Mouse (Mus musculus): ENCODE measurements around the gene Rbpj. TPM values are rescaled to one million over a fixed set of nuclear protein-coding genes. Genes with fewer than 3 reads are reported as not detected.
A peak's percentile ranks its signal among the peaks of the same experiment; 100 is the strongest.

Rbpj gene
- polyA plus RNA-seq, 1 experiment from 2014 or later: 25.9 TPM

GRCm38 (mm10) chr5:53637206-53637605 lies 171.3 kb downstream of the Rbpj start:
- Histone ChIP-seq H3K27ac (no peak overlapping the region), H3K27me3 (ENCODE audit: insufficient read depth, low read length) (no peaks in the 10 kb centered on the region), H3K9me3 (replicated peaks; ENCODE audit: low read length) (no peaks in the 10 kb centered on the region), H3K4me2 (ENCODE audit: low read length) (no peak overlapping the region), H3K4me3 (replicated peaks; ENCODE audit: low read depth, low read length) (no peak overlapping the region), H3K36me3 (ENCODE audit: insufficient read depth, low read length) (0 out of 2 replicates have a peak, but pooled peaks cover 1% of the 10 kb centered on the region), H3K9ac (ENCODE audit: low read depth, low read length) (no peak overlapping the region), H3K4me1 (replicated peaks; ENCODE audit: insufficient read depth, low read length) (no peaks in the 10 kb centered on the region)
- no peak for TF ChIP-seq CTCF (IDR thresholded peaks at IDR 0.05; ENCODE audit: low read depth)
- ATAC-seq (replicated peaks; ENCODE audit: low FRiP score, low read depth): no peak
- WGBS: 85% methylated on average over 3 of the region's 3 CpGs
- no peak for DNase-seq (ENCODE audit: low spot score)

- TF ChIP-seq CTCF (IDR thresholded peaks at IDR 0.05; ENCODE audit: low read depth): peak; percentile 74
- 72% methylated on average over 3 of the region's 3 CpGs for WGBS
- H3K9ac ChIP-seq (ENCODE audit: low read depth, low read length): no peak overlapping the region
Observed at GRCm38 (mm10) chr5:53638647-53639046, 172.7 kb downstream of the Rbpj start.

GRCm38 (mm10) chr5:53646669-53647068 lies 180.7 kb downstream of the Rbpj start:
- Histone ChIP-seq H3K4me2 (ENCODE audit: low read length) (no peak overlapping the region), H3K36me3 (ENCODE audit: insufficient read depth, low read length) (peaks cover 22% of the 10 kb centered on the region; the same call in 1 of the 2 replicates), H3K4me3 (replicated peaks; ENCODE audit: low read depth, low read length) (no peak overlapping the region), H3K27ac (no peak overlapping the region), H3K9ac (ENCODE audit: low read depth, low read length) (no peak overlapping the region), H3K27me3 (ENCODE audit: insufficient read depth, low read length) (no peaks in the 10 kb centered on the region), H3K4me1 (replicated peaks; ENCODE audit: insufficient read depth, low read length) (no peaks in the 10 kb centered on the region), H3K9me3 (replicated peaks; ENCODE audit: low read length) (no peaks in the 10 kb centered on the region)
- 74% methylated on average over 5 of the region's 9 CpGs for WGBS
- ATAC-seq (replicated peaks; ENCODE audit: low FRiP score, low read depth): no peak
- DNase-seq (ENCODE audit: low spot score): no peak
- TF ChIP-seq CTCF (IDR thresholded peaks at IDR 0.05; ENCODE audit: low read depth): no peak

More at GRCm38 (mm10) chr5:53638647-53639046, 172.7 kb downstream of the Rbpj start:
- no peak overlapping the region for H3K4me3 ChIP-seq (replicated peaks; ENCODE audit: low read depth, low read length)
- ATAC-seq (replicated peaks; ENCODE audit: low FRiP score, low read depth) (no peak), DNase-seq (ENCODE audit: low spot score) (peak; percentile 55)
- no peaks in the 10 kb centered on the region for H3K27me3 ChIP-seq (ENCODE audit: insufficient read depth, low read length)
- peaks cover 10% of the 10 kb centered on the region; the same call in 1 of the 2 replicates for H3K36me3 ChIP-seq (ENCODE audit: insufficient read depth, low read length)
- H3K4me2 ChIP-seq (ENCODE audit: low read length): no peak overlapping the region
- H3K27ac ChIP-seq: no peak overlapping the region
- H3K4me1 ChIP-seq (replicated peaks; ENCODE audit: insufficient read depth, low read length): no peaks in the 10 kb centered on the region
- no peaks in the 10 kb centered on the region for H3K9me3 ChIP-seq (replicated peaks; ENCODE audit: low read length)

GRCm38 (mm10) chr5:53647358-53647757 lies 181.4 kb downstream of the Rbpj start:
- 92% methylated on average over 2 of the region's 2 CpGs for WGBS
- Histone ChIP-seq H3K4me1 (replicated peaks; ENCODE audit: insufficient read depth, low read length) (no peaks in the 10 kb centered on the region), H3K9ac (ENCODE audit: low read depth, low read length) (no peak overlapping the region), H3K4me2 (ENCODE audit: low read length) (no peak overlapping the region), H3K27ac (no peak overlapping the region), H3K36me3 (ENCODE audit: insufficient read depth, low read length) (peaks cover 19% of the 10 kb centered on the region), H3K27me3 (ENCODE audit: insufficient read depth, low read length) (no peaks in the 10 kb centered on the region), H3K9me3 (replicated peaks; ENCODE audit: low read length) (no peaks in the 10 kb centered on the region), H3K4me3 (replicated peaks; ENCODE audit: low read depth, low read length) (no peak overlapping the region)
- ATAC-seq (replicated peaks; ENCODE audit: low FRiP score, low read depth): no peak
- no peak for TF ChIP-seq CTCF (IDR thresholded peaks at IDR 0.05; ENCODE audit: low read depth)
- no peak for DNase-seq (ENCODE audit: low spot score)

- no peak for DNase-seq (ENCODE audit: low spot score)
- Histone ChIP-seq H3K9me3 (replicated peaks; ENCODE audit: low read length) (no peaks in the 10 kb centered on the region), H3K36me3 (ENCODE audit: insufficient read depth, low read length) (no peaks in the 10 kb centered on the region; the same call in 1 of the 2 replicates), H3K27ac (peak overlapping the region; percentile 60), H3K4me2 (ENCODE audit: low read length) (no peak overlapping the region), H3K9ac (ENCODE audit: low read depth, low read length) (no peak overlapping the region), H3K4me3 (replicated peaks; ENCODE audit: low read depth, low read length) (no peak overlapping the region), H3K4me1 (replicated peaks; ENCODE audit: insufficient read depth, low read length) (no peaks in the 10 kb centered on the region), H3K27me3 (ENCODE audit: insufficient read depth, low read length) (no peaks in the 10 kb centered on the region)
- no peak for ATAC-seq (replicated peaks; ENCODE audit: low FRiP score, low read depth)
- TF ChIP-seq CTCF (IDR thresholded peaks at IDR 0.05; ENCODE audit: low read depth): no peak
- WGBS: 3% methylated on average over 1 of the region's 1 CpGs
Observed at GRCm38 (mm10) chr5:53656596-53656995, 190.6 kb downstream of the Rbpj start.

GRCm38 (mm10) chr5:53657925-53658324 lies 192.0 kb downstream of the Rbpj start:
- peak; percentile 78 for ATAC-seq (replicated peaks; ENCODE audit: low FRiP score, low read depth)
- H3K9me3 ChIP-seq (replicated peaks; ENCODE audit: low read length): no peaks in the 10 kb centered on the region
- H3K9ac ChIP-seq (ENCODE audit: low read depth, low read length): no peak overlapping the region
- DNase-seq (ENCODE audit: low spot score): peak; percentile 68
- WGBS: 64% methylated on average over 6 of the region's 6 CpGs
- TF ChIP-seq CTCF (IDR thresholded peaks at IDR 0.05; ENCODE audit: low read depth): peak; percentile 79
- H3K4me2 ChIP-seq (ENCODE audit: low read length): no peak overlapping the region
- H3K27me3 ChIP-seq (ENCODE audit: insufficient read depth, low read length): no peaks in the 10 kb centered on the region
- H3K4me1 ChIP-seq (replicated peaks; ENCODE audit: insufficient read depth, low read length): no peaks in the 10 kb centered on the region
- no peak overlapping the region for H3K27ac ChIP-seq
- no peaks in the 10 kb centered on the region for H3K36me3 ChIP-seq (ENCODE audit: insufficient read depth, low read length)
- no peak overlapping the region for H3K4me3 ChIP-seq (replicated peaks; ENCODE audit: low read depth, low read length)

- 85% methylated on average over 2 of the region's 2 CpGs for WGBS
- H3K4me2 ChIP-seq (ENCODE audit: low read length): no peak overlapping the region
- H3K4me1 ChIP-seq (replicated peaks; ENCODE audit: insufficient read depth, low read length): no peaks in the 10 kb centered on the region
- H3K36me3 ChIP-seq (ENCODE audit: insufficient read depth, low read length): no peaks in the 10 kb centered on the region
- DNase-seq (ENCODE audit: low spot score) (no peak), ATAC-seq (replicated peaks; ENCODE audit: low FRiP score, low read depth) (no peak)
- H3K9ac ChIP-seq (ENCODE audit: low read depth, low read length): no peak overlapping the region
- H3K4me3 ChIP-seq (replicated peaks; ENCODE audit: low read depth, low read length): no peak overlapping the region
- no peaks in the 10 kb centered on the region for H3K9me3 ChIP-seq (replicated peaks; ENCODE audit: low read length)
- TF ChIP-seq CTCF (IDR thresholded peaks at IDR 0.05; ENCODE audit: low read depth): no peak
- H3K27ac ChIP-seq: no peak overlapping the region
- no peaks in the 10 kb centered on the region for H3K27me3 ChIP-seq (ENCODE audit: insufficient read depth, low read length)
Observed at GRCm38 (mm10) chr5:53661508-53661907, 195.6 kb downstream of the Rbpj start.

All from kidney, postnatal 0 days (tissue).